Mouse (Mus musculus) liver, postnatal 0 days (tissue): ENCODE data around the gene Macf1.

Source experiments
- CTCF ChIP-seq: sonication (generic); IDR thresholded peaks from 2 replicates; pipeline ENCODE4 v1.5.1; 2016; ENCODE audit warnings: antibody characterized with exemption, low read depth
- EP300 ChIP-seq: IDR thresholded peaks from 2 replicates; pipeline ENCODE4 v1.6.1; 2016; ENCODE audit warnings: antibody characterized with exemption, low read depth, mild to moderate bottlenecking

DNA sequence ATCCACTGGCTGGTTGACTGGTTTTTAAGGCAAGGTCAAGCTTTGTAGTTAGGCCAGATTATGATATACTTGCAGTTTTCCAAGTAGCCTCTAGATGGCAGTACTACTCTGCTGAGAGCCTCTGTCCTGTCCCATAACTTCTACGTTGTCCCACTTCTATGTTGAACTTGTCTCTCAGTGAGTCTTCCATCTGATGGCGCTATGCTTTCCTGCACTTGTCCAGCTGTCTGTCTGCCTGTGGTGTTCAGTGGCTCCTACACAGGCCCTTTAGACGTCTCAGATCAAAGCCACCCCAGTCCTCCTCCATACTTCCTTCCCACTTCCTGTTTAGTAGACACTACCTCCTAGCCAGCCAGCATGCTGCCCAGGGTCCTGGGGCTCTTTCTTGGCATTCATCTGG, 378.4 kb downstream of the Macf1 start:
- TF ChIP-seq CTCF (peak; percentile 87), EP300 (no peak)
